Mouse (Mus musculus) liver, embryonic 12.5 days (tissue): Measurements from ENCODE around the gene Brdt. TPM values are rescaled to one million over a fixed set of nuclear protein-coding genes. Genes with fewer than 3 reads are reported as not detected.
A peak's percentile ranks its signal among the peaks of the same experiment; 100 is the strongest.

Source experiments
- ATAC-seq: fragments of 200-750 bp; cut with Nextera tagmentation; 2 replicates; pipeline ENCODE4 v1.8.0; 2017; ENCODE audit warnings: moderate number of reproducible peaks, mild to moderate bottlenecking, moderate library complexity
- H3K27ac ChIP-seq: fragments of 300-500 bp; sonication (generic); 2 replicates; pipeline ENCODE4 v1.5.1; 2016; ENCODE audit warnings: mild to moderate bottlenecking
- H3K27me3 ChIP-seq: fragments of 300-500 bp; sonication (generic); replicated peaks from 2 replicates; pipeline ENCODE4 v1.6.1; 2016; ENCODE audit warnings: mild to moderate bottlenecking, moderate library complexity
- H3K36me3 ChIP-seq: fragments of 300-500 bp; sonication (generic); 2 replicates; pipeline ENCODE4 v1.6.1; 2016; ENCODE audit warnings: mild to moderate bottlenecking, moderate library complexity
- H3K4me1 ChIP-seq: fragments of 300-500 bp; sonication (generic); 2 replicates; pipeline ENCODE4 v1.6.1; 2016
- H3K4me2 ChIP-seq: fragments of 300-500 bp; sonication (generic); 2 replicates; pipeline ENCODE4 v1.6.1; 2016; ENCODE audit warnings: mild to moderate bottlenecking, moderate library complexity
- H3K4me3 ChIP-seq: fragments of 300-500 bp; sonication (generic); 2 replicates; pipeline ENCODE4 v1.5.1; 2016; ENCODE audit warnings: mild to moderate bottlenecking, moderate library complexity
- H3K9ac ChIP-seq: fragments of 300-500 bp; sonication (generic); 2 replicates; pipeline ENCODE4 v1.6.1; 2016; ENCODE audit warnings: mild to moderate bottlenecking, moderate library complexity
- H3K9me3 ChIP-seq: fragments of 300-500 bp; sonication (generic); replicated peaks from 2 replicates; pipeline ENCODE4 v1.6.1; 2016; ENCODE audit warnings: mild to moderate bottlenecking, moderate library complexity
- WGBS: fragments of 180-500 bp; shearing (Covaris S2); methylation state at CpG from one replicate; pipeline ENCODE4 v1.1.7; 2016; ENCODE audit not compliant: insufficient replicate concordance; 5-methylcytosine and 5-hydroxymethylcytosine counted together
- polyA plus RNA-seq: library from polyadenylated mRNA; unstranded; fragments of >200 nt; fragmentation: Nextera tagmentation; extraction: Ambion mirVana; gene quantifications from 2 replicates; pipeline ENCODE4 v1.2.1, GENCODE M21; 2016

Gene Brdt
- polyA plus RNA-seq, 1 experiment from 2014 or later, result 0.20 TPM

- no peaks in the 10 kb centered on the region for H3K9me3 ChIP-seq
- ATAC-seq, result no peak
- H3K4me2 ChIP-seq, result no peak overlapping the region
- no peak overlapping the region for H3K4me3 ChIP-seq
- WGBS, result 37% methylated on average over 8 of the region's 8 CpGs
- peaks cover 12% of the 10 kb centered on the region for H3K4me1 ChIP-seq
- no peak overlapping the region for H3K27ac ChIP-seq
- no peak overlapping the region for H3K9ac ChIP-seq
- H3K27me3 ChIP-seq, result peaks cover 14% of the 10 kb centered on the region
- H3K36me3 ChIP-seq, result no peaks in the 10 kb centered on the region
These were observed 35.7 kb upstream of the Brdt start for GRCm38 (mm10) chr5:107295061-107295816.

- H3K4me2 ChIP-seq, result no peak overlapping the region
- ATAC-seq, result no peak
- no peaks in the 10 kb centered on the region for H3K9me3 ChIP-seq
- H3K27me3 ChIP-seq, result peaks cover 10% of the 10 kb centered on the region; the same call in 1 of the 2 replicates
- H3K4me1 ChIP-seq, result peaks cover 12% of the 10 kb centered on the region
- H3K4me3 ChIP-seq, result no peak overlapping the region
- H3K27ac ChIP-seq, result no peak overlapping the region
- WGBS, result 63% methylated on average over 16 of the region's 16 CpGs
- no peaks in the 10 kb centered on the region for H3K36me3 ChIP-seq
- H3K9ac ChIP-seq, result no peak overlapping the region
These were observed 35.0 kb upstream of the Brdt start for GRCm38 (mm10) chr5:107295817-107296511.

GRCm38 (mm10) chr5:107296512-107297322 is 34.2 kb upstream of the Brdt start:
- no peaks in the 10 kb centered on the region for H3K9me3 ChIP-seq
- H3K4me1 ChIP-seq, result peaks cover 12% of the 10 kb centered on the region
- H3K27ac ChIP-seq, result no peak overlapping the region
- 58% methylated on average over 9 of the region's 9 CpGs for WGBS
- no peak overlapping the region for H3K4me3 ChIP-seq
- H3K9ac ChIP-seq, result no peak overlapping the region
- 0 out of 2 replicates have a peak, but pooled peaks cover 4% of the 10 kb centered on the region for H3K27me3 ChIP-seq
- H3K4me2 ChIP-seq, result no peak overlapping the region
- ATAC-seq, result no peak
- H3K36me3 ChIP-seq, result no peaks in the 10 kb centered on the region

- WGBS, result 68% methylated on average over 11 of the region's 11 CpGs
- Histone ChIP-seq H3K9ac (no peak overlapping the region), H3K27me3 (no peaks in the 10 kb centered on the region), H3K4me3 (no peak overlapping the region), H3K27ac (no peak overlapping the region), H3K4me2 (no peak overlapping the region), H3K36me3 (no peaks in the 10 kb centered on the region), H3K4me1 (peaks cover 21% of the 10 kb centered on the region), H3K9me3 (no peaks in the 10 kb centered on the region)
- ATAC-seq, result no peak
These were observed 32.1 kb upstream of the Brdt start for GRCm38 (mm10) chr5:107298854-107299253.

- Histone ChIP-seq H3K27ac (no peak overlapping the region), H3K4me2 (peak overlapping the region; percentile 33), H3K9ac (no peak overlapping the region), H3K27me3 (no peaks in the 10 kb centered on the region), H3K36me3 (no peaks in the 10 kb centered on the region), H3K9me3 (no peaks in the 10 kb centered on the region), H3K4me1 (peaks cover 9% of the 10 kb centered on the region), H3K4me3 (no peak overlapping the region)
- peak; percentile 32; the same call in 1 of the 2 replicates for ATAC-seq
- WGBS, result 26% methylated on average over 11 of the region's 11 CpGs
These were observed 27.6 kb upstream of the Brdt start for GRCm38 (mm10) chr5:107303350-107303861.

- Histone ChIP-seq H3K4me2 (no peak overlapping the region), H3K4me1 (peaks cover 9% of the 10 kb centered on the region), H3K27me3 (no peaks in the 10 kb centered on the region), H3K27ac (no peak overlapping the region), H3K9me3 (no peaks in the 10 kb centered on the region), H3K4me3 (no peak overlapping the region), H3K36me3 (no peaks in the 10 kb centered on the region), H3K9ac (no peak overlapping the region)
- ATAC-seq, result no peak
- WGBS, result 58% methylated on average over 13 of the region's 13 CpGs
These were observed 26.7 kb upstream of the Brdt start for GRCm38 (mm10) chr5:107304117-107304825.

- no peak overlapping the region for H3K4me3 ChIP-seq
- H3K4me1 ChIP-seq, result peaks cover 9% of the 10 kb centered on the region
- no peaks in the 10 kb centered on the region for H3K27me3 ChIP-seq
- no peak overlapping the region for H3K4me2 ChIP-seq
- WGBS, result 33% methylated on average over 4 of the region's 4 CpGs
- H3K9ac ChIP-seq, result no peak overlapping the region
- no peaks in the 10 kb centered on the region for H3K36me3 ChIP-seq
- no peaks in the 10 kb centered on the region for H3K9me3 ChIP-seq
- ATAC-seq, result no peak
- H3K27ac ChIP-seq, result no peak overlapping the region
These were observed 23.5 kb upstream of the Brdt start for GRCm38 (mm10) chr5:107307432-107307831.

- no peak overlapping the region for H3K4me2 ChIP-seq
- no peaks in the 10 kb centered on the region for H3K4me1 ChIP-seq
- H3K27ac ChIP-seq, result no peak overlapping the region
- H3K9me3 ChIP-seq, result no peaks in the 10 kb centered on the region
- 81% methylated on average over 7 of the region's 7 CpGs for WGBS
- no peaks in the 10 kb centered on the region for H3K27me3 ChIP-seq
- H3K9ac ChIP-seq, result no peak overlapping the region
- no peak overlapping the region for H3K4me3 ChIP-seq
- no peak for ATAC-seq
- H3K36me3 ChIP-seq, result no peaks in the 10 kb centered on the region
These were observed 13.8 kb upstream of the Brdt start for GRCm38 (mm10) chr5:107317141-107317540.

GRCm38 (mm10) chr5:107320703-107321102 is 10.3 kb upstream of the Brdt start:
- Histone ChIP-seq H3K36me3 (no peaks in the 10 kb centered on the region), H3K4me3 (no peak overlapping the region), H3K9ac (no peak overlapping the region), H3K27ac (no peak overlapping the region), H3K27me3 (no peaks in the 10 kb centered on the region), H3K4me2 (no peak overlapping the region), H3K4me1 (no peaks in the 10 kb centered on the region), H3K9me3 (no peaks in the 10 kb centered on the region)
- WGBS, result 2% methylated on average over 1 of the region's 1 CpGs
- ATAC-seq, result no peak

- no peak overlapping the region for H3K9ac ChIP-seq
- H3K4me1 ChIP-seq, result no peaks in the 10 kb centered on the region
- H3K4me2 ChIP-seq, result no peak overlapping the region
- H3K27ac ChIP-seq, result no peak overlapping the region
- H3K36me3 ChIP-seq, result no peaks in the 10 kb centered on the region
- no peak for ATAC-seq
- no peaks in the 10 kb centered on the region; the same call in 1 of the 2 replicates for H3K27me3 ChIP-seq
- H3K9me3 ChIP-seq, result no peaks in the 10 kb centered on the region
- WGBS, result 69% methylated on average over 3 of the region's 3 CpGs
- no peak overlapping the region for H3K4me3 ChIP-seq
These were observed 9.4 kb downstream of the Brdt start for GRCm38 (mm10) chr5:107340404-107340803.

GRCm38 (mm10) chr5:107342891-107343290 is 11.9 kb downstream of the Brdt start:
- no peaks in the 10 kb centered on the region for H3K9me3 ChIP-seq
- H3K9ac ChIP-seq, result no peak overlapping the region
- H3K4me3 ChIP-seq, result no peak overlapping the region
- no peak for ATAC-seq
- no peaks in the 10 kb centered on the region for H3K27me3 ChIP-seq
- H3K36me3 ChIP-seq, result no peaks in the 10 kb centered on the region
- H3K4me1 ChIP-seq, result no peaks in the 10 kb centered on the region
- no peak overlapping the region for H3K4me2 ChIP-seq
- WGBS, result 83% methylated on average over 6 of the region's 6 CpGs
- no peak overlapping the region for H3K27ac ChIP-seq
